ENCODE assay signal across 10 mouse cellular contexts in the genomic region with DNA sequence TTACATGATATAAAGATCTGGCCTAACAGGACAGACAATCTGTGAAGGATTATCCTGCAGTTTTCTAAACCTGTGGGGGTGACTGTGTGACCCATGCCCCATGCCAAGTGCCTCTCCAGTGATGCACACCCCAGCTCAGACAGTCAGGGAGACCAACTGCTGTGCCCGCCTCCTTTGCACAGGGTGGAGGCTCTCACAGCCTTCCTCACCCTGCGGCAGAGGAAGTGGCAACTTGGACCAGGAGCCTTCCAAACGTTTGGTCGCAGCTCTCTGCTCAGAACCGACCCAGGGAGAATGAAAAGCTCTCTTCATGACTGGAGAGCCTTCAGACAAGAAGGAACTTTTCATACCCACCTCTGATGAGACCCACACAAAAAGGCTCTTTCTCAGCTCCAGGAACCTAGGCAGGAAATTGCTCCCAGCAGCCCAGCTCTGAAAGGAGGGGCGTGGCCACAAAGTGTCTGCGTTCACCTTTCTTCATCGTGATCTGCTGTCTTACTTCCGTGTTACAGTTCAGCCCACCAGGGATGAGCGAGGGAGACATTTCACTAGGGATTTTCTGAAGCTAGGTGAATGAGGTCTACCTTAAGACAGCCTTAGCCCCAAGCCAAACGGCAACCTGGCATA.
DNase-seq lines count a peak whose midpoint lies in the region; ATAC-seq and TF ChIP-seq lines count a peak whose summit lies in the region.
"Had no signal": no experiment of that assay in that cellular context is flagged by ENCODE, and none has a peak within 500 bp of the region (broad histone marks: within the 10 kb centered on the region; RNA-seq: fewer than 3 reads in every experiment).

No protein-coding gene starts in this region.

- no peak for TF ChIP-seq CTCF in kidney, postnatal 0 days (IDR thresholded peaks at IDR 0.05; ENCODE audit: low read depth)

- no peak for ATAC-seq in kidney, postnatal 0 days (replicated peaks; ENCODE audit: low FRiP score, low read depth)
- no peak for ATAC-seq in midbrain, embryonic 16.5 days
- no peak for ATAC-seq in midbrain, embryonic 14.5 days (ENCODE audit: low FRiP score, low TSS enrichment)
- ATAC-seq: hindbrain, postnatal 0 days had no signal

- H3K9ac ChIP-seq in kidney, postnatal 0 days (ENCODE audit: low read depth, low read length) = no peak overlapping the region
- no peak overlapping the region for H3K9ac ChIP-seq in midbrain, embryonic 16.5 days (ENCODE audit: low read depth, low read length)
- H3K9ac ChIP-seq in midbrain, embryonic 14.5 days (replicated peaks; ENCODE audit: low read length) = no peak overlapping the region

- H3K36me3 ChIP-seq in kidney, postnatal 0 days (ENCODE audit: insufficient read depth, low read length) = no peaks in the 10 kb centered on the region
- no peaks in the 10 kb centered on the region for H3K36me3 ChIP-seq in limb, embryonic 10.5 days
- no peaks in the 10 kb centered on the region for H3K36me3 ChIP-seq in midbrain, embryonic 16.5 days (ENCODE audit: control insufficient read depth, insufficient read depth, low read length)
- H3K36me3 ChIP-seq in midbrain, embryonic 14.5 days (ENCODE audit: control insufficient read depth, insufficient read depth, low read length) = no peaks in the 10 kb centered on the region

- WGBS in kidney, postnatal 0 days = 36% methylated on average over 11 of the region's 11 CpGs
- 40% methylated on average over 11 of the region's 11 CpGs for WGBS in limb, embryonic 10.5 days
- WGBS in midbrain, embryonic 16.5 days = 58% methylated on average over 11 of the region's 11 CpGs
- 64% methylated on average over 11 of the region's 11 CpGs for WGBS in midbrain, embryonic 14.5 days

- H3K4me2 ChIP-seq in kidney, postnatal 0 days (ENCODE audit: low read length) = peak overlapping the region; percentile 13; the same call in 1 of the 2 replicates
- no peak overlapping the region for H3K4me2 ChIP-seq in midbrain, embryonic 16.5 days (ENCODE audit: low read length)
- no peak overlapping the region for H3K4me2 ChIP-seq in midbrain, embryonic 14.5 days (ENCODE audit: low read length)

- no peaks in the 10 kb centered on the region for H3K9me3 ChIP-seq in kidney, postnatal 0 days (replicated peaks; ENCODE audit: low read length)
- no peaks in the 10 kb centered on the region for H3K9me3 ChIP-seq in limb, embryonic 10.5 days (replicated peaks)
- no peaks in the 10 kb centered on the region for H3K9me3 ChIP-seq in midbrain, embryonic 16.5 days (replicated peaks; ENCODE audit: control insufficient read depth, low read length, poor library complexity, severe bottlenecking)
- H3K9me3 ChIP-seq in midbrain, embryonic 14.5 days (ENCODE audit: control insufficient read depth, low read length) = no peaks in the 10 kb centered on the region

- H3K4me3 ChIP-seq in kidney, postnatal 0 days (replicated peaks; ENCODE audit: low read depth, low read length) = no peak overlapping the region
- H3K4me3 ChIP-seq in limb, embryonic 10.5 days = 0 out of 2 replicates have a peak overlapping the region, but pooled peaks have one; percentile 8
- no peak overlapping the region for H3K4me3 ChIP-seq in midbrain, embryonic 16.5 days (ENCODE audit: low read depth, low read length)
- H3K4me3 ChIP-seq in midbrain, embryonic 14.5 days (replicated peaks; ENCODE audit: low read depth, low read length) = no peak overlapping the region

- no peaks in the 10 kb centered on the region for H3K27me3 ChIP-seq in kidney, postnatal 0 days (ENCODE audit: insufficient read depth, low read length)
- H3K27me3 ChIP-seq in limb, embryonic 10.5 days (ENCODE audit: low read depth, poor library complexity, severe bottlenecking) = no peaks in the 10 kb centered on the region
- no peaks in the 10 kb centered on the region for H3K27me3 ChIP-seq in midbrain, embryonic 16.5 days (ENCODE audit: control insufficient read depth, insufficient read depth, low read depth, low read length)
- no peaks in the 10 kb centered on the region for H3K27me3 ChIP-seq in midbrain, embryonic 14.5 days (ENCODE audit: control insufficient read depth, insufficient read depth, low read length)

- no peak for DNase-seq in kidney, postnatal 0 days (ENCODE audit: low spot score)
- DNase-seq in kidney, adult 8-10 months = no peak
- peak; percentile 38 for DNase-seq in T-cell, adult 2 months (ENCODE audit: low spot score)
- no peak for DNase-seq in limb, embryonic 10.5 days (ENCODE audit: low spot score)
- peak; percentile 20 to 29 for DNase-seq in thymus, adult 18-20 months
- DNase-seq in layer of hippocampus, postnatal 25 days (ENCODE audit: extremely low spot score in 1 of 2, low spot score in 1 of 2) = no peak
- DNase-seq in midbrain, embryonic 14.5 days = no peak
- DNase-seq: spleen, adult 18-20 months had no signal

- H3K27ac ChIP-seq in kidney, postnatal 0 days = no peak overlapping the region
- H3K27ac ChIP-seq in limb, embryonic 10.5 days = no peak overlapping the region
- H3K27ac ChIP-seq in midbrain, embryonic 16.5 days (ENCODE audit: low read length) = no peak overlapping the region
- H3K27ac ChIP-seq in midbrain, embryonic 14.5 days (replicated peaks; ENCODE audit: low read depth, low read length) = no peak overlapping the region
- H3K27ac ChIP-seq: hindbrain, postnatal 0 days had no signal

- no peaks in the 10 kb centered on the region for H3K4me1 ChIP-seq in kidney, postnatal 0 days (replicated peaks; ENCODE audit: insufficient read depth, low read length)
- peaks cover 7% of the 10 kb centered on the region for H3K4me1 ChIP-seq in limb, embryonic 10.5 days
- H3K4me1 ChIP-seq in midbrain, embryonic 16.5 days (ENCODE audit: control insufficient read depth, insufficient read depth, low read length) = no peaks in the 10 kb centered on the region
- H3K4me1 ChIP-seq in midbrain, embryonic 14.5 days (ENCODE audit: control insufficient read depth, insufficient read depth, low read length) = no peaks in the 10 kb centered on the region

Comparison
In these comparisons a context has a peak if more than half of its experiments do, and no peak if none do; other contexts are left out.
1. DNase-seq: peak in T-cell, adult 2 months (single experiment) and thymus, adult 18-20 months (2 of 2); none in kidney, postnatal 0 days (single experiment), kidney, adult 8-10 months (0 of 2), limb, embryonic 10.5 days (single experiment), layer of hippocampus, postnatal 25 days (0 of 2) and midbrain, embryonic 14.5 days (single experiment).